Mouse (Mus musculus) MEL (cell line): ENCODE data around the gene E4f1. TPM values are rescaled to one million over a fixed set of nuclear protein-coding genes. Genes with fewer than 3 reads are reported as not detected.

Experiments
- DNase-seq: peaks from one replicate; pipeline ENCODE4 v3.0.0; 2011; ENCODE audit warnings: low read depth, low spot score
- H3K27ac ChIP-seq: 2 replicates; pipeline ENCODE4 v1.5.1; 2012; ENCODE audit warnings: low read depth, mild to moderate bottlenecking, control low read depth, low read length, moderate library complexity; ENCODE audit not compliant: control insufficient read depth
- H3K27me3 ChIP-seq, 2 experiments: fragments of 150-350 bp in 1 of 2; sonication (generic) in 1 of 2; 2 replicates each; pipeline ENCODE4 v1.6.1; 2012; ENCODE audit warnings: low read length in 2 of 2, mild to moderate bottlenecking in 2 of 2, improper control_type of control experiment in 1 of 2, moderate library complexity in 1 of 2; ENCODE audit not compliant: insufficient read depth in 2 of 2, control insufficient read depth in 1 of 2
- H3K36me3 ChIP-seq, 2 experiments: 2 replicates each; pipeline ENCODE4 v1.6.1; 2012 to 2014; ENCODE audit warnings: low read length in 2 of 2, improper control_type of control experiment in 1 of 2, inconsistent platforms in 1 of 2, mild to moderate bottlenecking in 1 of 2; ENCODE audit not compliant: insufficient read depth in 2 of 2, control insufficient read depth in 1 of 2
- H3K4me1 ChIP-seq, 2 experiments: fragments of 150-350 bp in 1 of 2; sonication (generic) in 1 of 2; 2 replicates each; pipeline ENCODE4 v1.6.1; 2012; ENCODE audit warnings: low read length in 2 of 2, improper control_type of control experiment in 1 of 2, mild to moderate bottlenecking in 1 of 2; ENCODE audit not compliant: insufficient read depth in 2 of 2, control insufficient read depth in 1 of 2
- H3K4me3 ChIP-seq, 2 experiments: fragments of 150-350 bp in 1 of 2; sonication (generic) in 1 of 2; 2 replicates each; pipeline ENCODE4 v1.5.1; 2012; ENCODE audit warnings: low read depth in 2 of 2, low read length in 2 of 2, mild to moderate bottlenecking in 2 of 2, moderate library complexity in 2 of 2, control low read depth in 1 of 2, improper control_type of control experiment in 1 of 2; ENCODE audit not compliant: control insufficient read depth in 1 of 2, insufficient read depth in 1 of 2
- H3K79me2 ChIP-seq: 2 replicates; pipeline ENCODE4 v1.6.1; 2012; ENCODE audit warnings: mild to moderate bottlenecking, low read length, moderate library complexity; ENCODE audit not compliant: control insufficient read depth, poor library complexity, insufficient read depth
- H3K9ac ChIP-seq: 2 replicates; pipeline ENCODE4 v1.6.1; 2012; ENCODE audit warnings: low read depth, mild to moderate bottlenecking, control low read depth, low read length, moderate library complexity; ENCODE audit not compliant: control insufficient read depth, poor library complexity, severe bottlenecking
- H3K9me3 ChIP-seq: fragments of 150-350 bp; sonication (generic); replicated peaks from 2 replicates; pipeline ENCODE4 v1.6.1; 2012; ENCODE audit warnings: mild to moderate bottlenecking, low read length, improper control_type of control experiment, moderate library complexity; ENCODE audit not compliant: insufficient read depth
- CTCF ChIP-seq, 3 experiments: IDR thresholded peaks in 2 of 3; conservative IDR thresholded peaks in 1 of 3; 2 replicates each; pipeline ENCODE4 v1.5.1; 2011 to 2012; ENCODE audit warnings: low read length in 3 of 3, low read depth in 2 of 3, mild to moderate bottlenecking in 2 of 3, improper control_type of control experiment in 1 of 3, inconsistent platforms in 1 of 3, mixed read lengths in 1 of 3, moderate library complexity in 1 of 3; ENCODE audit not compliant: control insufficient read depth in 1 of 3, insufficient read depth in 1 of 3, poor library complexity in 1 of 3, severe bottlenecking in 1 of 3
- ETS1 ChIP-seq: IDR thresholded peaks from 2 replicates; pipeline ENCODE4 v1.6.1; 2012; ENCODE audit warnings: low read depth, mild to moderate bottlenecking, inconsistent platforms, low read length, improper control_type of control experiment, moderate library complexity
- GATA1 ChIP-seq: IDR thresholded peaks from 2 replicates; pipeline ENCODE4 v1.6.1; 2011; ENCODE audit warnings: low read depth, low read length, improper control_type of control experiment
- HCFC1 ChIP-seq: IDR thresholded peaks from 2 replicates; pipeline ENCODE4 v1.6.1; 2012; ENCODE audit warnings: low read depth, mild to moderate bottlenecking, inconsistent platforms, low read length, improper control_type of control experiment, moderate library complexity
- JUND ChIP-seq: IDR thresholded peaks from 2 replicates; pipeline ENCODE4 v1.6.1; 2011; ENCODE audit warnings: low read depth, mild to moderate bottlenecking, improper control_type of control experiment, low read length
- KAT2A ChIP-seq: conservative IDR thresholded peaks from 2 replicates; pipeline ENCODE4 v1.6.1; 2012; ENCODE audit warnings: low read depth, low read length, improper control_type of control experiment, inconsistent platforms
- MAX ChIP-seq: IDR thresholded peaks from 2 replicates; pipeline ENCODE4 v1.6.1; 2011; ENCODE audit warnings: low read length, improper control_type of control experiment
- MAZ ChIP-seq: IDR thresholded peaks from 2 replicates; pipeline ENCODE4 v1.6.1; 2012; ENCODE audit warnings: low read depth, mild to moderate bottlenecking, inconsistent platforms, low read length, improper control_type of control experiment
- MEF2A ChIP-seq: IDR thresholded peaks from 2 replicates; pipeline ENCODE4 v1.6.1; 2014; ENCODE audit warnings: low read depth, mild to moderate bottlenecking, inconsistent platforms, low read length, improper control_type of control experiment; ENCODE audit not compliant: poor library complexity, insufficient replicate concordance, severe bottlenecking; ENCODE audit errors: extremely low read depth
- MXI1 ChIP-seq: IDR thresholded peaks from 2 replicates; pipeline ENCODE4 v1.6.1; 2011; ENCODE audit warnings: mild to moderate bottlenecking, low read depth, low read length, improper control_type of control experiment
- MYB ChIP-seq: IDR thresholded peaks from 2 replicates; pipeline ENCODE4 v1.6.1; 2011; ENCODE audit warnings: mild to moderate bottlenecking, low read depth, low read length, improper control_type of control experiment
- NELFE ChIP-seq: IDR thresholded peaks from 2 replicates; pipeline ENCODE4 v1.6.1; 2011; ENCODE audit warnings: low read depth, low read length, improper control_type of control experiment
- NRF1 ChIP-seq: IDR thresholded peaks from 2 replicates; pipeline ENCODE4 v1.6.1; 2014; ENCODE audit warnings: low read depth, mild to moderate bottlenecking, inconsistent platforms, low read length, improper control_type of control experiment, moderate library complexity; ENCODE audit not compliant: poor library complexity, insufficient read depth, severe bottlenecking
- POLR2AphosphoS2 ChIP-seq: IDR thresholded peaks from 2 replicates; pipeline ENCODE4 v1.6.1; 2011; ENCODE audit warnings: low read length, improper control_type of control experiment
- RCOR1 ChIP-seq: IDR thresholded peaks from 2 replicates; pipeline ENCODE4 v1.6.1; 2012; ENCODE audit warnings: low read depth, mild to moderate bottlenecking, inconsistent platforms, low read length, improper control_type of control experiment
- SMC3 ChIP-seq: IDR thresholded peaks from 2 replicates; pipeline ENCODE4 v1.6.1; 2011; ENCODE audit warnings: low read depth, low read length, improper control_type of control experiment
- TBP ChIP-seq: IDR thresholded peaks from 2 replicates; pipeline ENCODE4 v1.8.0; 2011; ENCODE audit warnings: low read depth, low read length, improper control_type of control experiment
- UBTF ChIP-seq: IDR thresholded peaks from 2 replicates; pipeline ENCODE4 v1.6.1; 2012; ENCODE audit warnings: low read depth, mild to moderate bottlenecking, inconsistent platforms, low read length, improper control_type of control experiment, moderate library complexity, borderline replicate concordance; ENCODE audit not compliant: insufficient read depth
- ZC3H11A ChIP-seq: IDR thresholded peaks from 2 replicates; pipeline ENCODE4 v1.6.1; 2012; ENCODE audit warnings: low read depth, mild to moderate bottlenecking, inconsistent platforms, low read length, improper control_type of control experiment
- polyA plus RNA-seq, 2 experiments: library from polyadenylated mRNA; stranded (reverse) in 1 of 2; unstranded in 1 of 2; fragments of >175 nt in 1 of 2; fragments of >200 nt in 1 of 2; gene quantifications; 2 replicates each; pipeline versions ENCODE4 v1.2.1 to v1.2.4; 2012; ENCODE audit warnings: low replicate concordance in 2 of 2, low read depth in 1 of 2; ENCODE audit not compliant: insufficient read length in 2 of 2, insufficient read depth in 1 of 2, missing spikeins in 1 of 2
- total RNA-seq: library from RNA; depleted of rRNA; stranded (reverse); fragments of 300-350 nt; gene quantifications from 2 replicates; pipeline ENCODE4 v1.2.3, GENCODE M21; 2012

E4f1 gene
- total and polyA plus RNA-seq, 3 experiments, result 24.3 to 37.1 TPM; not detected in 1

DNA sequence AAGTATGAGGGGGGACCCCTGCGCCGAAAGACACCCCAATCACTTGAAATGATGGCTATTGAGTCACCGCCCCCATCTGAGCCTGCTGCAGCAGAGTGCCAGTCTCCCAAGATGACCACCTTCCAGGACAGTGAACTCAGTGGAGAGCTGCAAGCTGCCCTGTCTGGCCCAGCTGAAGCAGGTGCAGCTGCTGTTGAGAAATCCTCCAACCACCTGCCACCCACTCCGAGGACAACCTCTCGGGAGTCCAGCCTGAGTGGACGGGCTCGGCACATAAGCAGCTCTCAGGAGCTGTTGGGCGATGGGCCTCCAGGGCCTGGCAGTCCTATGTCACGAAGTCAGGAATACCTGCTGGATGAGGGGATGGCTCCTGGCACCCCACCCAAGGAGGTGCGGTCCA, 34.0 kb upstream of the E4f1 start:
- H3K27me3 ChIP-seq, result no peaks in the 10 kb centered on the region
- no peak overlapping the region for H3K4me3 ChIP-seq
- DNase-seq, result no peak
- no peak overlapping the region for H3K9ac ChIP-seq
- H3K9me3 ChIP-seq, result no peaks in the 10 kb centered on the region
- H3K79me2 ChIP-seq, result no peaks in the 10 kb centered on the region
- TF ChIP-seq TBP (no peak), MAZ (no peak), POLR2AphosphoS2 (no peak), CTCF (IDR thresholded peaks at IDR 0.05 in 2 of 3, conservative IDR thresholded peaks at IDR 0.05 in 1 of 3; ENCODE audit: control insufficient read depth in 1 of 3, insufficient read depth in 1 of 3, low read depth in 2 of 3, low read length in 3 of 3, poor library complexity in 1 of 3, severe bottlenecking in 1 of 3) (no peak), NELFE (no peak), MEF2A (no peak), UBTF (no peak), KAT2A (no peak), HCFC1 (no peak), RCOR1 (no peak), ETS1 (no peak), NRF1 (no peak), SMC3 (no peak), MAX (no peak), ZC3H11A (no peak), JUND (no peak), GATA1 (no peak), MXI1 (no peak)
- no peaks in the 10 kb centered on the region for H3K36me3 ChIP-seq
- H3K4me1 ChIP-seq, result no peaks in the 10 kb centered on the region
- H3K27ac ChIP-seq, result no peak overlapping the region

DNA sequence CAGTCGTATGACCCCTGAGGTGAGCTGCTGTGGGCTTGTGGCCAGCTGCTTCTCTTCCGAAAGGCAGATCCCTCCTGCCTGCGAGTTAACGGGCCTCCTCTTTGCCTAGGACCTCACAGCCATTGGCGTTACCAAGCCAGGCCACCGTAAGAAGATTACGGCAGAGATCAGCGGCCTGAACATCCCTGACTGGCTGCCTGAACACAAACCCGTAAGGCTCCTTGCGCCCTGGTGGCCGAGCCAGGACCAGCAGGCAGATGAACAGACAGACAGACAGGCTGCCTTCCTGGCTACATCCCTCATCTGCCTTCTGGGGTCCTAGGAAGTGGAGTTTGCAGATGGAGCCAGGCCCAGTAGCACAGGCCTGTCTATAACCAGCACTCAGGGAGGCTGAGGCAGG, 32.1 kb upstream of the E4f1 start:
- no peak overlapping the region for H3K9ac ChIP-seq
- TF ChIP-seq CTCF (IDR thresholded peaks at IDR 0.05 in 2 of 3, conservative IDR thresholded peaks at IDR 0.05 in 1 of 3; ENCODE audit: control insufficient read depth in 1 of 3, insufficient read depth in 1 of 3, low read depth in 2 of 3, low read length in 3 of 3, poor library complexity in 1 of 3, severe bottlenecking in 1 of 3), result peak; percentile 16 to 31 (median 21); a peak in 4 of 6 replicates
- no peak for TF ChIP-seq MYB
- no peak for TF ChIP-seq MAZ
- H3K9me3 ChIP-seq, result no peaks in the 10 kb centered on the region
- H3K79me2 ChIP-seq, result no peaks in the 10 kb centered on the region
- no peaks in the 10 kb centered on the region for H3K36me3 ChIP-seq
- peak; percentile 31 for DNase-seq
- no peaks in the 10 kb centered on the region for H3K27me3 ChIP-seq
- no peak overlapping the region for H3K4me3 ChIP-seq
- no peak overlapping the region for H3K27ac ChIP-seq
- H3K4me1 ChIP-seq, result no peaks in the 10 kb centered on the region
